Mouse (Mus musculus): ENCODE data around the gene Adam17. TPM values are rescaled to one million over a fixed set of nuclear protein-coding genes. Genes with fewer than 3 reads are reported as not detected.

The Adam17 gene
- 16.8 and 17.2 TPM in 2 replicates for polyA plus RNA-seq (2012; rRNA removed)

GRCm38 (mm10) chr12:21373100-21373819 lies at the start of gene Adam17:
Gene Adam17, minus strand, starts transcription at chr12:21373632.

GRCm38 (mm10) chr12:21417100-21418070 lies 44.0 kb upstream of the Adam17 start, which contains the start of gene Ywhaq:
Gene Ywhaq, minus strand, starts transcription at chr12:21417637.

GRCm38 (mm10) chr12:21315923-21316868 lies 57.2 kb downstream of the Adam17 start, which contains the start of gene Iah1:
Gene Iah1, plus strand, starts transcription at chr12:21316389.

GRCm38 (mm10) chr12:21286243-21286622 lies 87.2 kb downstream of the Adam17 start, which contains the start of gene Itgb1bp1:
Gene Itgb1bp1, minus strand, starts transcription at chr12:21286284.

GRCm38 (mm10) chr12:21284761-21285441 lies 88.5 kb downstream of the Adam17 start, which contains the start of gene Cpsf3:
Gene Cpsf3, plus strand, starts transcription at chr12:21285391.

Other genes starting within 250 kb of the Adam17 start
- gene Cpsf3, start 88.2 kb downstream of the Adam17 start, polyA plus RNA-seq (2012; rRNA removed) = 19.0 and 28.1 TPM in 2 replicates
- gene Itgb1bp1, start 87.3 kb downstream of the Adam17 start, polyA plus RNA-seq (2012; rRNA removed) = 10.1 TPM in 2 replicates
- gene Iah1, start 57.2 kb downstream of the Adam17 start, polyA plus RNA-seq (2012; rRNA removed) = 66.0 and 75.3 TPM in 2 replicates
- 77.4 and 182 TPM in 2 replicates for gene Ywhaq, start 44.0 kb upstream of the Adam17 start, polyA plus RNA-seq (2012; rRNA removed)

All from ovary, adult 2 months (tissue).